Mouse (Mus musculus): ENCODE measurements around the gene Plce1. TPM values are rescaled to one million over a fixed set of nuclear protein-coding genes. Genes with fewer than 3 reads are reported as not detected.

Gene Plce1
- total and polyA plus RNA-seq, 2 experiments from 2014 or later: 5.2 to 10.0 TPM

GRCm38 (mm10) chr19:38819427-38819802 is 338.5 kb downstream of the Plce1 start:
- ATAC-seq (peak; percentile 71), DNase-seq (ENCODE audit: low spot score) (no peak)
- Histone ChIP-seq H3K9me3 (ENCODE audit: low read length) (no peaks in the 10 kb centered on the region), H3K27me3 (ENCODE audit: insufficient read depth, low read length) (no peaks in the 10 kb centered on the region), H3K27ac (peak overlapping the region; percentile 65), H3K4me2 (ENCODE audit: low read depth, low read length) (peak overlapping the region; percentile 76), H3K4me3 (ENCODE audit: low read length) (peak overlapping the region; percentile 86), H3K9ac (replicated peaks; ENCODE audit: low read length) (peak overlapping the region; percentile 60), H3K4me1 (ENCODE audit: insufficient read depth, low read length) (no peaks in the 10 kb centered on the region), H3K36me3 (ENCODE audit: insufficient read depth, low read length) (peaks cover 8% of the 10 kb centered on the region; the same call in 1 of the 2 replicates)
- 12% methylated on average over 16 of the region's 16 CpGs for WGBS
- TF ChIP-seq CTCF (IDR thresholded peaks at IDR 0.05; ENCODE audit: low read depth): no peak

- Histone ChIP-seq H3K27ac (no peak overlapping the region), H3K9me3 (ENCODE audit: low read length) (no peaks in the 10 kb centered on the region), H3K36me3 (ENCODE audit: insufficient read depth, low read length) (no peaks in the 10 kb centered on the region; the same call in 1 of the 2 replicates), H3K9ac (replicated peaks; ENCODE audit: low read length) (no peak overlapping the region), H3K4me1 (ENCODE audit: insufficient read depth, low read length) (no peaks in the 10 kb centered on the region), H3K4me3 (ENCODE audit: low read length) (no peak overlapping the region), H3K4me2 (ENCODE audit: low read depth, low read length) (no peak overlapping the region), H3K27me3 (ENCODE audit: insufficient read depth, low read length) (no peaks in the 10 kb centered on the region)
- no peak for TF ChIP-seq CTCF (IDR thresholded peaks at IDR 0.05; ENCODE audit: low read depth)
- ATAC-seq (no peak), DNase-seq (ENCODE audit: low spot score) (no peak)
- WGBS: 90% methylated on average over 4 of the region's 4 CpGs
These were observed 339.4 kb downstream of the Plce1 start for GRCm38 (mm10) chr19:38820186-38820804.

- no peak overlapping the region for H3K9ac ChIP-seq (replicated peaks; ENCODE audit: low read length)
- H3K4me3 ChIP-seq (ENCODE audit: low read length): no peak overlapping the region
- H3K27ac ChIP-seq: no peak overlapping the region
- no peak for TF ChIP-seq CTCF (IDR thresholded peaks at IDR 0.05; ENCODE audit: low read depth)
- 76% methylated on average over 1 of the region's 1 CpGs for WGBS
- no peaks in the 10 kb centered on the region for H3K27me3 ChIP-seq (ENCODE audit: insufficient read depth, low read length)
- no peaks in the 10 kb centered on the region for H3K9me3 ChIP-seq (ENCODE audit: low read length)
- no peaks in the 10 kb centered on the region for H3K36me3 ChIP-seq (ENCODE audit: insufficient read depth, low read length)
- ATAC-seq (no peak), DNase-seq (ENCODE audit: low spot score) (no peak)
- H3K4me2 ChIP-seq (ENCODE audit: low read depth, low read length): no peak overlapping the region
- H3K4me1 ChIP-seq (ENCODE audit: insufficient read depth, low read length): no peaks in the 10 kb centered on the region
These were observed 352.3 kb downstream of the Plce1 start for GRCm38 (mm10) chr19:38833224-38833623.

Other genes starting within 250 kb of the Plce1 start
- gene Lgi1, start 216.6 kb upstream of the Plce1 start, total RNA-seq (2014; rRNA removed): 15.5 and 16.5 TPM in 2 replicates
- gene Lgi1, start 216.6 kb upstream of the Plce1 start, polyA plus RNA-seq (2015; fragmentation: Nextera tagmentation; extraction: Ambion mirVana): 20.3 and 20.6 TPM in 2 replicates
- gene Slc35g1, start 85.1 kb upstream of the Plce1 start, total RNA-seq (2014; rRNA removed): 2.0 and 3.2 TPM in 2 replicates
- gene Slc35g1, start 85.1 kb upstream of the Plce1 start, polyA plus RNA-seq (2015; fragmentation: Nextera tagmentation; extraction: Ambion mirVana): 1.4 and 1.5 TPM in 2 replicates